Mouse (Mus musculus) CD4-positive, CD25-positive, alpha-beta regulatory T cell, adult 2 months (primary cell): ENCODE data around the gene Leng1.

Experiments used
- DNase-seq: peaks from one replicate; pipeline ENCODE4 v3.0.0-alpha.2; 2012; ENCODE audit warnings: low read depth, low spot score

Leng1 gene

DNA sequence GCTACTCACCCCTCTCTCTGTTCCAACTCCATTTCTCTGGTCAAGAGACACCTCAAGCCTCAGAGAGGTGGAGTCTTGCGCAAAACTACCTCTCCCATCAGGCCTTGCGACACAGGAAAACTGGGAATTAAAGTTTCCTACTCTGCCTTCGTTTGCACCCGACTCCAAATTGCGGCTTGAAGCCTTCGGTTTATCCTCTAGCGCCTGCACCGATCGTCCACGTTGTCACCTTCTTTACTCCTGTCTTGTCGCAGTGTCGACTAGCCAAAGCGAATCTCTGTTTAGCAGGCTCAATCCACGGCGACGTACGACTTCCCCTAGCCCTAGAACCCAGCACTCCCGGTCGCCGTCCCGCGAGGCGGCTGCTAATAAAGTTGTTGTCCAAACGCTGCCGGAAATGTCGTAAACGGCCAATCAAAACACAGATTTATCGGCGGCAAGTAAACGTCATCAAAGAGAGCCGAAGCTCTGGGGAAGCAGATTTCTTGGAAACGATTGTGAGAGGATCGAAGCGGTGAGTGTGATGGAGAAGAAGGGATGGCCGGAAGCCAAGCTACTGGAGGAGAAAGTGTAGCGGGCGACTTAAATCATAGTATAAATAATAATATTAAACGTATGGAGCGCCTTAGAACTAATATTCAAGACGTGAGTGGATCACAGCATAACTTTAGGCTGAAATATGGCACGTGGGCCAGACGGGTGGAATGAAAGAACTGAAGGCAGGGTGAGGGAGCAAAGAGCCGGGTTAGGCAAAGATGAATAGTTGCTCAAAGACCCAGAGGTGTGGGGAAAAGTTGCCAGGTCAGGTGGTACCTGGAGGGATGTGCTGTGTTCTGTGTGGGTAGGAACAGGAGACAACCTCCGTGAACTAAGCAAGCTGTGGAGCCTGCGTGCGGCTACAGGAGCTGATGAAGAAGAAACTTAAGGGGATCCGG lies 35.8 kb downstream of the Leng1 start, which contains the start of the genes Tfpt and Prpf31:
TSS of gene Tfpt (minus strand) at position 387 of the 935 bp plus-strand sequence.
TSS of gene Prpf31 (plus strand) at position 443 of the 935 bp plus-strand sequence.
- DNase-seq: peak; percentile 94

DNA sequence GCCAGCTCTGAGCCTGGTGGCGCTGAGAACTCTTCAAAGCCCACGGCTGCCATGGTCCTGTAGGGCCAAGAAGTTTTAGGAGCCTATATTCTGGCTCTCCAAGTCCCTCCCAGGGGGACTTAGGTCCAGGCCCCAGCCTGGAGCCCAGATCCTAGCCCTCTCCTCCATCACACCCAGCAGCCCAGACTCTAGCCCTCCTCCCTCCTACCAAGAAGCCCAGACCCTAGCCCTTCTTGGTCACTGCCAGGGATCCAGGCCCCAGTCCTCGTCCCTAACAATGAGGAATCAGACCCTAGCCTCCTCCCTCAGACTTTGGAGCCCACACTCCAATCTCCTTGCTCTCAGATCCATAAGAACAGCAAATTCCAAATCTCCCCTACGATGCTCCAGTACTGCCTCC lies 36.6 kb downstream of the Leng1 start:
- DNase-seq: no peak

DNA sequence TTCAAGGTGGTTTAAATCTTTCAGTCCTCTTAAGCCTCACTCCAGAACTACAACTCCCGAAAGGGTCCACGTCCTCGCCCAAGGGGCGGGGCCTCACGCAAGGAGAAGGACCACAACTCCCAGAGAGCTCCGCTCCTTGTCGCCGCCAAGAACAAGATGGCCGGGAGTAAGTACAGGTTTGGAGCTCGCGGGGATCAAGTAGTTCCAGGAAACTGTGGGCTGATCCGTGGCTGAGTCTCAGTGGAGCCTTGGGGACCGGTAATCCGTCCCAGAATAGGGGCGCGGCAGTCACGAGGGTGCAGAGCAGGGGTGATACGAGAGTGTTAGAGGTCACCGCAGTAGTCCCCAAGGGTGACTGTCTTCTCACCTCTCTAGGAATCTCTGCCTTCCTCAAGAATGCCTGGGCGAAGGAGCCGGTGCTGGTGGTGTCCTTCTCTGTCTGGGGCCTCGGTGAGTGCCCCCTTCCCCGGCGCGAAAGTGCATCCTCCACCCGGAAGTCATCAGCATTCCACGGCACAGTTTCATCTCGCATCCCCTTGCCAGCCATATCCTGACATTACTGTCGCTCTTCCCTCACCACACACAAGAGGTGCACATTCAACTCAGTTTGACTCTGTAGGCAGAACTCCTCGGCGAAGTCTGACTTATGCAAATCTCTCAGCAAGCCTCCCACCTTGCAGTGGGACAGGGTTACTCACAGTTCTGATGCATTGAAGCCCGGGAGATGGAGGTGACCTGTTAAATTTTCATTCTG lies 48.2 kb downstream of the Leng1 start, which contains the start of gene Ndufa3:
TSS of gene Ndufa3 (plus strand) at position 132 of the 754 bp plus-strand sequence.
- DNase-seq: peak; percentile 95

DNA sequence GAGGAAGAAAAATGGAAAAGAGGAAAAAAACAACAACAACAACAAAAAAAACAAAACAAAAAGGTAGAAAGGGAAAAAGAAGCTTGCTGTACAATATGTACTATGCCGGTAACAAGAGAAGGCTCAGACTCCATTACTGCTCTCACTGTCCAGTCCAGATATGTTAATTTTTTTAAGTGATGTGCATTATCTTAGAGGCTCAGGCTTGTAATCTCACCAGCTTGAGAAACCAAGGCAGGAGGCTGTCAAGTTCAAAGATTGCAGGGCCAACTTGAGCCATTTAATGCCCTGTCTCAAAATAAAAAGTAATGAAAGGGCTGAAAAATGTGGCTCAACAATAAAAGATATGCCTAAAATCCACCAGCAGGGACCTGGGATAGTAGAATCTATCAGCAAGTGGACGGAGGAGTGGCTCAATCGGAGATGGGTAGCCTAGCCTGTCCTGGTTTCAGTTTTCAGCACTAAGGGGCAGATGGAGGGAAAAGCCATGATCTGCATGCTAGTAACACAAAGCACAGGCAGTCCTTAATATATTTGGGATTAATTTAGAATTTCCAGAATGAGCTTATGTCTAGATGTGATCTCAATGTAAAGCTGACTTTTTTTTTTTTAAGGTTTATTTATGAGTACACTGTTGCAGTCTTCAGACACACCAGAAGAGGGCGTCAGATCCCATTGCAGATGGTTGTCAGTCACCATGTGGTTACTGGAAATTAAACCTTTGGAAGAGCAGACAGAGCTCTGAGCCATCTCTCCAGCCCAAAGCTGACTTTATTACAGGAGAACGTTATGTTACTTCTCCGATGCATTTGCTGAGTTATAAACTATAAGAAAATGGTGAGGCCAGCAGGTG lies 49.0 kb downstream of the Leng1 start:
- DNase-seq: no peak

DNA sequence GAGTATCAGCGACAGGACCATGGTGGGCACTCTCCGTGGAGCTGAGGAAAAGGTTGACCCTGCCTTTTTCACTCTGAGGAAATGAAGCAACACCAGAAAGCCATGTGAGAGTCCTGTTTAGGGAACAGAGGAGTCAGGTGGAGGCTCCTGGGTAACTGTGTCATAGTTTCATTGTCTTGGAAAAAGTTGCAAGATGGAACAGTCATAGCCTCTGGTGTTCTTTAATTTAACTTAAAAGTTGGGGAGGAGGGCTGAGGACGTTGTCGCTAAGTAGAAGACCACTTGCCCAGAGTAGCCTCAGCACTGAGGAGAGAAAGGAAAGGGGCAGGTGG lies 49.6 kb downstream of the Leng1 start, which contains the start of gene Oscar:
TSS of gene Oscar (minus strand) at position 101 of the 332 bp plus-strand sequence.
- no peak for DNase-seq

DNA sequence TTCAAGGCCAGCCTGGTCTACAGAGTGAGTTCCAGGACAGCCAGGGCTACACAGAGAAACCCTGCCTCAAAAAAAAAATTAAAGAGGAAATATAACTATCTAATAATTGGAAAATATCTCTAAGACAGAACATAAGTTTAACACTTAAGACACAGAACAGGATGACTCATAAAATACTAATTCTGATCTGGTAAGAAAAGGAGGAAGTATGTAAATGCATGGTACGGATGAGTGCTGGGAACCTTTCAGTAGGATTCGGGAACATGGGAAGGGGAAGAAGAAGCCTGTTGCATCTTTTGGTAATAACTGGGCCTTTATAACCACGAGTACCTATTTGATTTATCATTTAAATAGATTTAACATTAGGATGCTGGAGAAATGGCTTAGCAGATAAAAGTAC lies 51.6 kb downstream of the Leng1 start:
- DNase-seq: no peak

DNA sequence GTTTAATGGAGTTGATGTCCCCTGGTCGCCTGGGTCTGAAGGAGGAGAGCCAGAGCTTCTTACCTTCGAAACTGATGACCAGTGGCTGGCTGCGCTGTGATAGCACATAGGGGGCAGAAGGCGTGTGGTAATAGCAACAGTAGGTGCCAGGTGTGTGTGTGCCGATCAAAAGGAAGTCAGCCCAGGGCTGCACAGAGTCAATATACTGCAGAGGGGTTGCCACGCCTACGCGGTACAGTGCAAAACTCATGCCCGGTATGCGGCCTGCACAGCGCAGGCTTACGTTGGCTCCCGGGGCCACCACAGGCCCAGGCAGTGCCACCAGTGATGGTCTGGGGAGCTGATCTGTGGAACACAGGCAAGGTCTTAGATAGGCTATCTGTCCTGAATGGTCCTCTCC lies 54.6 kb downstream of the Leng1 start:
- DNase-seq: no peak

DNA sequence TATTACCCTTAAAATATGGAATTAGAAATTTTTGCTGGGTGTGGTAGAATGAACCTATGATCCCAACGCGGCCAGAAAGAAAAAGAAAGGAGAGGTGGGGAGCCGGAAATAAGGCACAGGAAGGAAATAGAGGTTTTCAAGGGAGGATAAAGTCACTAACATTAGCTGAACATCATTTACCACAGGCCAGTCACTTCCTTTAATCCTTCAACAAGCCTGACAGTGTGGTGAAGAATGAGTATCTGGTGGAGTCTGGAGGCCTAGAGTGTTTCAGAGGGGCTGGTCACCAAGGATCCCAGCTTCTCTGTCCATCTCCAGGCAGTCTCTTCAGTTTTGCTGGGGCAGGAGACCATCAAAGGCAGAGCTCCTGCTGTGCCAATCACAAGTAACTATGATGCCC lies 55.2 kb downstream of the Leng1 start:
- no peak for DNase-seq
